Mouse (Mus musculus): Measurements from ENCODE around the gene Pigc. TPM values are rescaled to one million over a fixed set of nuclear protein-coding genes. Genes with fewer than 3 reads are reported as not detected.

Pigc gene
- total and polyA plus RNA-seq, 3 experiments: 11.3 to 11.6 (median 11.5) TPM

DNA sequence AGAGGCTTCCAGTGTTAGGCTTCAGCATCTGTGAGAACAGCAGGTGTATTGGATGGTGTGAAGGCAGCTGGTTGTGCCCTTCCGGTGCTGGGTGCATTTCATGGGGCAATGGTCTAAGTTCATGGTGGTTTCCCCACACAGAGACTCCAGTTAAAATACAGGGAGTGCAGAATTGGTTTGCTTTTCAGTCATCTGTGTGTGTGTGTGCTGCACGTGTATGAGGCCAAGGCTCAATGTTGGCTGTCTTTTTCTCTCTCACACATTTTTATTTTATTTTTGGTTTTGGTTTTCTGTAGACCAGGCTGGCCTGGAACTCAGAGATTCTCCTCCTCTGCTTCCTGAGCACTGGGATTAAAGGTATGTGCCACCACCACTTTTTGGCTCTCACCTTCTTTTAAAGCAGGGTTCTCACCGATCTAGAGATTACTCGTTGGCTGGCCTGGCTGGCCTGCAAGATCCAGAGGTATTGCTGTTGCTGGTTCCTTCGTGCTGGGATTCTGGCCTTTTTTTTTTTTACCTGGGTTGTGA lies 9.3 kb downstream of the Pigc start:
- intact Hi-C loops (cut with DNase I): loop anchor here (5.0 to 10.0 kb wide), 4 partner anchors 59 to 687 kb away; partner anchors contain the start of gene Mettl13

DNA sequence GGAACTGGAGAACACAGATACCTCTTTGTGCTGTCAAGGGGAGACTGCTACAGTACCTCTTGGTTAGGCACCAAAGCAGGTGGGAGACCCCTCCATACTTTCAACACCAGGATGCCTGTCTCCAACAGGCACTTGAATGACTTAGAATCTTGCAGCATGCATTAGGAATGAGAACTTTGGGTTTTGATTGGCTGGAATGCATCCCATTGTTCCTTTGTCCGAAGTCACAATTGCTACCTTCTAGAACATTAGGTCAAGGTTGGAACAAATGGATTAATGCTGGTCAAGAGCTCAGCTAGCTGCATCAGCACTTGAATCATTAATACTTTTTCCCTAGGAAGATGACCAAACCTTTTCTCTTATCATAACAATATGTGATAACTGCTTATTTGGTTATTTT lies 10.6 kb downstream of the Pigc start, which contains the start of gene 4930558K02Rik:
TSS of gene 4930558K02Rik (minus strand) at position 101 of the 400 bp plus-strand sequence.
- WGBS: 62% methylated on average over 1 of the region's 1 CpGs
- Histone ChIP-seq H3K4me1 (ENCODE audit: control insufficient read depth, insufficient read depth, low read length) (peaks cover 1% of the 10 kb centered on the region; the same call in 1 of the 2 replicates), H3K9ac (ENCODE audit: low read depth, low read length) (no peak within 1 kb of the TSS), H3K79me2 (replicated peaks; ENCODE audit: control insufficient read depth, insufficient read depth, low read length) (no peaks in the 10 kb centered on the region), H3K27me3 (ENCODE audit: control insufficient read depth, insufficient read depth, low read length) (no peaks in the 10 kb centered on the region), H3K4me3 (no peak within 1 kb of the TSS), H3K27ac (no peak within 1 kb of the TSS), H3K36me3 (ENCODE audit: control insufficient read depth, insufficient read depth, low read length) (no peaks in the 10 kb centered on the region)
- DNase-seq: no peak
- intact Hi-C loops (cut with DNase I): loop anchor here (5.0 to 10.0 kb wide), 4 partner anchors 58 to 685 kb away; partner anchors contain the start of gene Mettl13
- TF ChIP-seq POLR2A (IDR thresholded peaks at IDR 0.05; ENCODE audit: insufficient read depth, low read depth, low read length): no peak
- no peak for TF ChIP-seq EP300 (IDR thresholded peaks at IDR 0.05; ENCODE audit: insufficient read depth, low read depth, low read length)
- no peak for TF ChIP-seq CTCF (IDR thresholded peaks at IDR 0.05)

More for the DNA sequence above, 9.3 kb downstream of the Pigc start:
- no peak overlapping the region for H3K9ac ChIP-seq (ENCODE audit: low read depth, low read length)
- no peak for DNase-seq
- peaks cover 1% of the 10 kb centered on the region; the same call in 1 of the 2 replicates for H3K4me1 ChIP-seq (ENCODE audit: control insufficient read depth, insufficient read depth, low read length)
- TF ChIP-seq CTCF (IDR thresholded peaks at IDR 0.05): no peak
- TF ChIP-seq EP300 (IDR thresholded peaks at IDR 0.05; ENCODE audit: insufficient read depth, low read depth, low read length): no peak
- TF ChIP-seq POLR2A (IDR thresholded peaks at IDR 0.05; ENCODE audit: insufficient read depth, low read depth, low read length): no peak
- H3K79me2 ChIP-seq (replicated peaks; ENCODE audit: control insufficient read depth, insufficient read depth, low read length): no peaks in the 10 kb centered on the region
- H3K27me3 ChIP-seq (ENCODE audit: control insufficient read depth, insufficient read depth, low read length): no peaks in the 10 kb centered on the region
- WGBS: 86% methylated on average over 5 of the region's 5 CpGs
- no peak overlapping the region for H3K27ac ChIP-seq
- H3K4me3 ChIP-seq: no peak overlapping the region
- H3K36me3 ChIP-seq (ENCODE audit: control insufficient read depth, insufficient read depth, low read length): no peaks in the 10 kb centered on the region

DNA sequence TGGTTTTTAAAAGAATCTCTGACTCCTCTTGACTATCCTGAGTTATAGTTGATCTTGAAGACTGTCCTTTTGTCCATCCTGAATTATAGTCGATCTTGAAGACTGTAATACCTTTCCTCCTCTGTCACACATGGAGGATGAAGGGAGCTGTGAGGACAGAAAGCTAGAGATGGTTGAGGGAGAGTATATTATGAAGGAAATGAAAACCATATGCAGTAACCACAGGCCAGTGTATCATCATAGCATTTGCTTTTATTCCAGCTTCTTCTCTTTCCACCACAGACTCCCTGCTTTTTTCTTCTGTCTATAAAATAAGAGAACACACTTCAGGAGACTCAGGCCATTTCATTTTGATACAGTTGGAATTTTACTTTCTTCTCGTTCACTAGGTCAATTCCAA lies 11.1 kb downstream of the Pigc start:
- DNase-seq: no peak
- Histone ChIP-seq H3K4me3 (no peak overlapping the region), H3K9ac (ENCODE audit: low read depth, low read length) (no peak overlapping the region), H3K4me1 (ENCODE audit: control insufficient read depth, insufficient read depth, low read length) (peaks cover 1% of the 10 kb centered on the region; the same call in 1 of the 2 replicates), H3K27me3 (ENCODE audit: control insufficient read depth, insufficient read depth, low read length) (no peaks in the 10 kb centered on the region), H3K27ac (no peak overlapping the region), H3K79me2 (replicated peaks; ENCODE audit: control insufficient read depth, insufficient read depth, low read length) (no peaks in the 10 kb centered on the region), H3K36me3 (ENCODE audit: control insufficient read depth, insufficient read depth, low read length) (no peaks in the 10 kb centered on the region)
- 79% methylated on average over 2 of the region's 2 CpGs for WGBS
- intact Hi-C loops (cut with DNase I): no loop called here
- TF ChIP-seq EP300 (IDR thresholded peaks at IDR 0.05; ENCODE audit: insufficient read depth, low read depth, low read length) (no peak), CTCF (IDR thresholded peaks at IDR 0.05) (no peak)

DNA sequence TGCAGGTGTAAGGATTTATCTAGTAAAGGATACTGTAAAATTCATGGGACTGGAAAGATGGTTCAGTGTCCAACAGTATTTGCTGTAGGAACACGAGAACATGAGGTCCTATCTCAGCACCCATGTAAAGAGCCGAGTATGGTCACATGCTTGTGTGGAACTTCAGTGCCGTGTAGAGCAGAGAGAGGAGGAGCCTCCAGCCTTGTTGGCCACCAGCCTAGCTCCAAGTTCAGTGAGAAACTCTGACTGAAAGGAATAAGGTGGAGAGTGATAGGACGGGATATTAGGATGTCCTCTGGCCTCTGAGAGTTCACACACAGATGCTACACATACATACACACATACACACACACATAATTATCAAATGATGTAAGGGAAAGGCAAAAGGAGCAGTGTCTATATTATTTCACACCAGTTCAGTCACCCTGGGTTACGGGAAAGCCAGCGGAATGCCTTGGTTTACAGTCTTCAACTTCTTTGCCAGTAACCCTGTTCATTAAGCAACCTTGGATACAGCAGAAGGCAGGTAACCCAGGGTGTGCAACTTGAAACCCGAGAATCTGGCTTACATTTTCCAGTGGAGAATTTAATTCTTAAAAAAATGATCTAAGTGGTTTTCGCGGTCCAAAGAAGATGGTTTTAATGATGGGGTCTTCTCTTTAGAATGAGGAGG lies 11.8 kb downstream of the Pigc start:
- Histone ChIP-seq H3K27me3 (ENCODE audit: control insufficient read depth, insufficient read depth, low read length) (no peaks in the 10 kb centered on the region), H3K27ac (no peak overlapping the region), H3K9ac (ENCODE audit: low read depth, low read length) (no peak overlapping the region), H3K79me2 (replicated peaks; ENCODE audit: control insufficient read depth, insufficient read depth, low read length) (no peaks in the 10 kb centered on the region), H3K4me3 (no peak overlapping the region), H3K4me1 (ENCODE audit: control insufficient read depth, insufficient read depth, low read length) (peaks cover 1% of the 10 kb centered on the region; the same call in 1 of the 2 replicates), H3K36me3 (ENCODE audit: control insufficient read depth, insufficient read depth, low read length) (no peaks in the 10 kb centered on the region)
- DNase-seq: no peak
- 77% methylated on average over 9 of the region's 9 CpGs for WGBS
- no peak for TF ChIP-seq CTCF (IDR thresholded peaks at IDR 0.05)
- no peak for TF ChIP-seq EP300 (IDR thresholded peaks at IDR 0.05; ENCODE audit: insufficient read depth, low read depth, low read length)
- no peak for TF ChIP-seq POLR2A (IDR thresholded peaks at IDR 0.05; ENCODE audit: insufficient read depth, low read depth, low read length)
- intact Hi-C loops (cut with DNase I): no loop called here

DNA sequence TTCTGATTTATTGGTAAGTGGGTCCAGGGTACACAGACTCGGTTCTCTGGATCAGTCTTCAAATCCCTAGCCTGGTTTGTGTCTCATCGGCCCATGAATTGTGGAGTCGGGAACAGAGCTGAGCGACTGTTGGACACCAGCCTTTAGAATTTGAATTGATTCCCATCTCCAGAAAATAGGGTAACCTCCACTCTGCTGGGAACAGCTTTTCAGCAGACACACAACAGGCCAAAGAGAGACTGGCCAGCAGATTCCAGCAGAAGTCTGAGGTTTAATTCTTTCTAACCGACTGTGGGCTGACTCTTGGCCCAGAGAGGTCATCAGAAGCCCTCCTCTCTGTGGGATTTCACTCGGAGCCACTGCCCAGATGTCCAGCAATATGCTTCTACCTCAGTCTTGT lies 14.5 kb downstream of the Pigc start:
- no peak for TF ChIP-seq EP300 (IDR thresholded peaks at IDR 0.05; ENCODE audit: insufficient read depth, low read depth, low read length)
- TF ChIP-seq CTCF (IDR thresholded peaks at IDR 0.05): no peak
- no peak for TF ChIP-seq POLR2A (IDR thresholded peaks at IDR 0.05; ENCODE audit: insufficient read depth, low read depth, low read length)
- Histone ChIP-seq H3K4me3 (no peak overlapping the region), H3K36me3 (ENCODE audit: control insufficient read depth, insufficient read depth, low read length) (no peaks in the 10 kb centered on the region), H3K27me3 (ENCODE audit: control insufficient read depth, insufficient read depth, low read length) (no peaks in the 10 kb centered on the region), H3K79me2 (replicated peaks; ENCODE audit: control insufficient read depth, insufficient read depth, low read length) (no peaks in the 10 kb centered on the region), H3K27ac (no peak overlapping the region), H3K9ac (ENCODE audit: low read depth, low read length) (no peak overlapping the region), H3K4me1 (ENCODE audit: control insufficient read depth, insufficient read depth, low read length) (no peaks in the 10 kb centered on the region; the same call in 1 of the 2 replicates)
- DNase-seq: peak in 1 of 2 experiments; percentile 41
- 66% methylated on average over 6 of the region's 6 CpGs for WGBS
- intact Hi-C loops (cut with DNase I): no loop called here

Measured in heart, adult 2 months (tissue).